Mouse (Mus musculus) embryonic facial prominence, embryonic 15.5 days (tissue): Measurements from ENCODE around the gene Caly. TPM values are rescaled to one million over a fixed set of nuclear protein-coding genes. Genes with fewer than 3 reads are reported as not detected.

Experiments
- ATAC-seq: fragments of 200-750 bp; cut with Nextera tagmentation; 2 replicates; pipeline ENCODE4 v1.8.0; 2017; ENCODE audit warnings: low read depth, moderate TSS enrichment; ENCODE audit not compliant: insufficient number of reproducible peaks, low FRiP score, low TSS enrichment
- H3K27ac ChIP-seq: fragments of 300-500 bp; sonication (generic); replicated peaks from 2 replicates; pipeline ENCODE4 v1.5.1; 2015; ENCODE audit warnings: mild to moderate bottlenecking, inconsistent platforms
- H3K27me3 ChIP-seq: fragments of 300-500 bp; sonication (generic); 2 replicates; pipeline ENCODE4 v1.6.1; 2015; ENCODE audit warnings: inconsistent platforms
- H3K36me3 ChIP-seq: fragments of 300-500 bp; sonication (generic); 2 replicates; pipeline ENCODE4 v1.6.1; 2015; ENCODE audit warnings: mild to moderate bottlenecking, inconsistent platforms
- H3K4me1 ChIP-seq: fragments of 300-500 bp; sonication (generic); 2 replicates; pipeline ENCODE4 v1.6.1; 2015; ENCODE audit warnings: inconsistent platforms
- H3K4me2 ChIP-seq: fragments of 300-500 bp; sonication (generic); replicated peaks from 2 replicates; pipeline ENCODE4 v1.6.1; 2015; ENCODE audit warnings: mild to moderate bottlenecking, inconsistent platforms
- H3K4me3 ChIP-seq: fragments of 300-500 bp; sonication (generic); replicated peaks from 2 replicates; pipeline ENCODE4 v1.5.1; 2015; ENCODE audit warnings: mild to moderate bottlenecking, inconsistent platforms
- H3K9ac ChIP-seq: fragments of 300-500 bp; sonication (generic); 2 replicates; pipeline ENCODE4 v1.6.1; 2015; ENCODE audit warnings: inconsistent platforms
- H3K9me3 ChIP-seq: fragments of 300-500 bp; sonication (generic); replicated peaks from 2 replicates; pipeline ENCODE4 v1.6.1; 2016; ENCODE audit warnings: inconsistent platforms
- WGBS: fragments of 180-500 bp; shearing (Covaris S2); methylation state at CpG from one replicate; pipeline ENCODE4 v1.1.7; 2015; 5-methylcytosine and 5-hydroxymethylcytosine counted together
- polyA plus RNA-seq: library from polyadenylated mRNA; unstranded; fragments of >200 nt; fragmentation: Nextera tagmentation; extraction: Ambion mirVana; gene quantifications from 2 replicates; pipeline ENCODE4 v1.2.1, GENCODE M21; 2015

Gene Caly
- polyA plus RNA-seq, 1 experiment from 2014 or later: 3.7 TPM

DNA sequence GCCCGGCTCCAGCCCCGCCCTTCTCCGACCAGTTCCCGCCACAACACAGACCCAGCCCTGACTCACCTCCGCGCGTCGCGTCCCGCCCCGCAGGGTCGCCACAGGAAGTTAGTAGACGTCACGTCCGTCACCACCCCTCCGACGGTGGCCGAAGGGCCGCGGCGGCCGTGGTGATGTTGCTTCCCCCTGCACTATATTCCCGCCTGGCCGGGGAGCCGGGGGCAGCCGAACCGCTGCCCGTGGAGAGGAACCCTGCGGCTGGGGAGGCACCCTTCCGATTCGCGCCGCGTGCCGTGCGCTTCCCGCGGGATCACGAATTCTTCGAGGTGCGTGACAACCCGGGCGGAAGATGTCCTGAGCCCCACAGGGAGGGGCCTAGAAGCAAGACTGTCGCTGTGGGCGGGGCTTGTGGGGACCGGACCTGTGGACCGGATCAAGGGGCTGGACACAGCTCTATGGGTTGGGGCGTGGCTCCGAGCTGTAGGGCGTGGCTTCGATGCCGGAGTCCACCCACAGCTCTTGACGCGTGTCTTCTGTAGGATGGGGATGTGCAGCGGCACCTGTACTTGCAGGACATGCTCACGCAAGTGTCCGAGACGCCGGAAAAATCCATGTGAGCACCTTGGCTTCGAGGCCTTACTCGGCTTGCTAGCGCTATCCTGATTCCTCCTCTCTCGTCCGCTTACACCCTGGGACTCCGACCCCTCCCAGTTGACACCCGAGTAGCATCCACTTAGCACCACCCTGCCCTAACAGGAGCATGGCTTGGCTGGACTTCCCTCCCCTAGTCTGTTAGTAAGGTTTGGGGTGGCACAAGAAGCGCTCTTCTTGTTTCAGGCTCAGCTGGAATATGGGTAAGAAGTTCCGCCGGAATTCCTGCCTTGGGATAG, 45.8 kb downstream of the Caly start, which contains the start of the genes Zfp511 and Tubgcp2:
TSS of gene Zfp511 (plus strand) at position 111 of the 890 bp plus-strand sequence.
TSS of gene Tubgcp2 (minus strand) at position 389 of the 890 bp plus-strand sequence.
- ATAC-seq: peak; percentile 96
- Histone ChIP-seq H3K27me3 (no peaks in the 10 kb centered on the region), H3K9me3 (no peaks in the 10 kb centered on the region), H3K36me3 (peaks cover 42% of the 10 kb centered on the region), H3K4me1 (peaks cover 18% of the 10 kb centered on the region), H3K4me3 (peak within 1 kb of the TSS; percentile 73), H3K27ac (peak within 1 kb of the TSS; percentile 94), H3K4me2 (peak within 1 kb of the TSS; percentile 88), H3K9ac (peak within 1 kb of the TSS; percentile 89)
- WGBS: 2% methylated on average over 68 of the region's 69 CpGs

- Histone ChIP-seq H3K27ac (peak overlapping the region; percentile 94), H3K4me3 (peak overlapping the region; percentile 73), H3K27me3 (no peaks in the 10 kb centered on the region), H3K9me3 (no peaks in the 10 kb centered on the region), H3K4me1 (peaks cover 18% of the 10 kb centered on the region), H3K9ac (peak overlapping the region; percentile 89), H3K36me3 (peaks cover 50% of the 10 kb centered on the region), H3K4me2 (peak overlapping the region; percentile 88)
- 9% methylated on average over 7 of the region's 7 CpGs for WGBS
- no peak for ATAC-seq
Observed at GRCm38 (mm10) chr7:140035456-140035855, 46.9 kb downstream of the Caly start.

- H3K36me3 ChIP-seq: peaks cover 55% of the 10 kb centered on the region
- WGBS: 95% methylated on average over 9 of the region's 9 CpGs
Observed at GRCm38 (mm10) chr7:140033386-140033785, 49.0 kb downstream of the Caly start.

GRCm38 (mm10) chr7:140032366-140032765, 50.0 kb downstream of the Caly start:
- H3K36me3 ChIP-seq: peaks cover 56% of the 10 kb centered on the region
- ATAC-seq: no peak
- no peaks in the 10 kb centered on the region for H3K27me3 ChIP-seq
- H3K9me3 ChIP-seq: no peaks in the 10 kb centered on the region
- H3K27ac ChIP-seq: no peak overlapping the region
- 94% methylated on average over 10 of the region's 10 CpGs for WGBS
- no peak overlapping the region for H3K9ac ChIP-seq
- peaks cover 15% of the 10 kb centered on the region for H3K4me1 ChIP-seq
- no peak overlapping the region for H3K4me2 ChIP-seq
- no peak overlapping the region for H3K4me3 ChIP-seq

More at GRCm38 (mm10) chr7:140033386-140033785, 49.0 kb downstream of the Caly start:
- Histone ChIP-seq H3K9ac (no peak overlapping the region), H3K4me1 (peaks cover 18% of the 10 kb centered on the region), H3K27ac (no peak overlapping the region), H3K9me3 (no peaks in the 10 kb centered on the region), H3K4me3 (no peak overlapping the region), H3K27me3 (no peaks in the 10 kb centered on the region), H3K4me2 (no peak overlapping the region)
- ATAC-seq: no peak

DNA sequence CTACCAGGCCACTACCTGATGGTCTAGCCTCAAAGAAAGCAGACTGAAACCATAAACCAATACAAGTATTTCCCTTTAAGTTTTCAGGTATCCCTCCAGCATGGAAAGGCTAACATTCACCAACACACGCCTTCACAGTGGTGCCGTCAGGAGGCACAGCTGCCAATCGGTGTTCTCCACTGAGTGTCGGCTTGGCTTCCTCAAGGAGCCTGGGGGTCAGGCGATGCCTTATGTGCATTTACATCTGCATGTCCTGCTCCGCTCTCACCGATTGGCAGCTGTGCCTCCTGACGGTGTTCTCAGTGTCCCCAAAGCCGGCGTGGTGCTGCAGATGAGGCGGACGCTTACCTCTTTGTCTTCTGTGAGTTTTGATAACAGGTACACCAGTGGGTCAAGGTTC, 50.6 kb downstream of the Caly start:
- no peaks in the 10 kb centered on the region for H3K9me3 ChIP-seq
- ATAC-seq: no peak
- H3K27me3 ChIP-seq: no peaks in the 10 kb centered on the region
- H3K4me2 ChIP-seq: no peak overlapping the region
- no peak overlapping the region for H3K9ac ChIP-seq
- no peak overlapping the region for H3K4me3 ChIP-seq
- H3K36me3 ChIP-seq: peaks cover 56% of the 10 kb centered on the region
- 92% methylated on average over 12 of the region's 12 CpGs for WGBS
- H3K4me1 ChIP-seq: peaks cover 9% of the 10 kb centered on the region
- no peak overlapping the region for H3K27ac ChIP-seq

Other genes starting within 250 kb of the Caly start
- 1.5 and 2.1 TPM in 2 replicates for gene Adgra1, start 248.4 kb downstream of the Caly start, polyA plus RNA-seq
- gene Kndc1, start 187.9 kb downstream of the Caly start, polyA plus RNA-seq: 1.1 and 1.7 TPM in 2 replicates
- gene Utf1, start 138.8 kb downstream of the Caly start, polyA plus RNA-seq: 0.17 TPM in 1 of 2 replicates, not detected in the other
- gene 6430531B16Rik, start 103.8 kb downstream of the Caly start, polyA plus RNA-seq: 3.6 and 5.0 TPM in 2 replicates
- gene Adam8, start 90.0 kb downstream of the Caly start, polyA plus RNA-seq: 2.8 and 4.0 TPM in 2 replicates
- 38.5 and 39.0 TPM in 2 replicates for gene Zfp511, start 46.2 kb downstream of the Caly start, polyA plus RNA-seq
- 49.7 and 55.3 TPM in 2 replicates for gene Tubgcp2, start 45.9 kb downstream of the Caly start, polyA plus RNA-seq
- gene Msx3, start 33.5 kb downstream of the Caly start, polyA plus RNA-seq: not detected in 2 replicates
- gene Prap1, start 10.8 kb upstream of the Caly start, polyA plus RNA-seq: 0.28 TPM in 1 of 2 replicates, not detected in the other
- gene Fuom, start 19.9 kb upstream of the Caly start, polyA plus RNA-seq: 26.9 and 29.0 TPM in 2 replicates
- gene Paox, start 33.3 kb upstream of the Caly start, polyA plus RNA-seq: 20.0 and 20.5 TPM in 2 replicates
- 127 and 132 TPM in 2 replicates for gene Echs1, start 33.9 kb upstream of the Caly start, polyA plus RNA-seq
- gene Mtg1, start 55.0 kb upstream of the Caly start, polyA plus RNA-seq: 22.2 and 23.2 TPM in 2 replicates
- gene Sprn, start 72.3 kb upstream of the Caly start, polyA plus RNA-seq: 0.87 and 1.3 TPM in 2 replicates
- 0.03 and 0.16 TPM in 2 replicates for gene Olfr522, start 82.2 kb upstream of the Caly start, polyA plus RNA-seq
- gene Olfr523, start 90.7 kb upstream of the Caly start, polyA plus RNA-seq: 0.39 and 0.57 TPM in 2 replicates
- gene Olfr524, start 123.4 kb upstream of the Caly start, polyA plus RNA-seq: not detected in 2 replicates
- 0.13 and 0.24 TPM in 2 replicates for gene Cd163l1, start 135.7 kb upstream of the Caly start, polyA plus RNA-seq
- not detected in 2 replicates for gene 5830411N06Rik, start 164.7 kb upstream of the Caly start, polyA plus RNA-seq
- gene Olfr525, start 238.3 kb upstream of the Caly start, polyA plus RNA-seq: 0.16 TPM in 1 of 2 replicates, not detected in the other